8 mouse cellular contexts compared by ENCODE assay signal in the genomic region with DNA sequence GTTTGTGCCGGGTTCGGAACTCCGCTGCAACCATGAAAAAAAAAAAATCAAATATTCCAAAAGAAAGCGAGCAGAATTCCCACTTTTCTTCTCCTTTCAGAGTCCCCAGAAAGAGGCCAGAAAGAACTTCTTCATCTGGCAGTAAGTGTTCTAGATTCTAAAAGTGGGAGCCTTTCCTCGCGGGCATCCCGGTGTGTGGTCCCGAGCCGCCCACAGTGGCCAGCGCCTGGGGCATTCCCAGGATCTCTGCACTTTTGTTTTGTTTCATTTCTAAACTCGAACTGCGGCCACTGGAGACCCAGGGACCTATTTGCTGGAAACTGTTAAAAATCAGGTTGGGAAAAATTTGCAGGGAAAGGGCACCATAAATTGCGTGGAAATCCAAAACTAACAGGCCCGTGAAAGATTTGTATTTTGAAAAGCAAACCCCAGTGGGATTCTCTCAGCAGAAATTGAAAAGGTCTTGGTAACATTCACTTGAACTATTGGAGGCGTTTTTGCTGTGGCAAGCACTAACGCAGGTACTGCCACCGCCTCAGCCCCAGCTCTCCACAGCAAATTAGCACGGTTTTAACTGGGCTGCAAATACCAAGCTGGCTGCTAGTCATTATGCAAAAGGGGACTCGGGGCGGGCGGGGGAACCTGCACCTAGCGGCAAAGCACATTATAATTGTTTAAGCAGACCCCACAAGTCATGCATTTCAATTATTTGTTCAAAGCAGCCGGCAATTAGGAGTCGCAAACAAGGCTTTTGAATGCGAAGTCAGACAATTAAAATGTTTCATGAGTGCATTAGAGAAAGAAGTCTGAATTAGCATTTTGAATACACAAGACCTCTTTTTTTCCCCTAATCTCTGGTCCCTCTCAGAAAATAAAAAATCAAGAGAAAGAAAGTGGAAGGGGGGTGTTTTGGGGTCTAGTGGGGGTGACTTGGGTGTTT.
A peak's percentile ranks its signal among the peaks of the same experiment; 100 is the strongest.
DNase-seq lines count a peak whose midpoint lies in the region; ATAC-seq and TF ChIP-seq lines count a peak whose summit lies in the region.
"Had no signal": no experiment of that assay in that cellular context is flagged by ENCODE, and none has a peak within 500 bp of the region (broad histone marks: within the 10 kb centered on the region; RNA-seq: fewer than 3 reads in every experiment).

No protein-coding gene starts in this region.

- DNase-seq in layer of hippocampus, adult 2 months (ENCODE audit: low spot score in 2 of 2), result no peak
- no peak for DNase-seq in layer of hippocampus, postnatal 25 days (ENCODE audit: extremely low spot score in 1 of 2, low spot score in 1 of 2)
- peak; percentile 46 for DNase-seq in embryonic facial prominence, embryonic 11.5 days (ENCODE audit: low spot score)
- DNase-seq in hindbrain, embryonic 10.5 days (ENCODE audit: low spot score), result peak; percentile 51
- peak; percentile 44 for DNase-seq in neural tube, embryonic 10.5 days (ENCODE audit: extremely low spot score, low spot score)
- no peak for DNase-seq in adrenal gland, postnatal 14 days

- no peak overlapping the region; the same call in 1 of the 2 replicates for H3K9ac ChIP-seq in embryonic facial prominence, embryonic 11.5 days (replicated peaks; ENCODE audit: low read length)

- peaks cover 26% of the 10 kb centered on the region for H3K27me3 ChIP-seq in embryonic facial prominence, embryonic 11.5 days (ENCODE audit: control insufficient read depth, insufficient read depth, low read length)
- H3K27me3 ChIP-seq in hindbrain, embryonic 10.5 days (ENCODE audit: insufficient read depth, poor library complexity, severe bottlenecking), result peaks cover 81% of the 10 kb centered on the region

- TF ChIP-seq CTCF in layer of hippocampus, adult 2 months (conservative IDR thresholded peaks at IDR 0.05), result 0 out of 2 replicates have a peak, but pooled peaks have one; percentile 10

- no peak for ATAC-seq in embryonic facial prominence, embryonic 11.5 days (replicated peaks; ENCODE audit: insufficient number of reproducible peaks, low FRiP score, low TSS enrichment, low read depth)
- no peak for ATAC-seq in megakaryocyte-erythroid progenitor cell, adult 5-6 weeks (replicated peaks; ENCODE audit: low FRiP score, low TSS enrichment, poor library complexity, severe bottlenecking)

- H3K4me1 ChIP-seq in embryonic facial prominence, embryonic 11.5 days (ENCODE audit: control insufficient read depth, insufficient read depth, low read length), result peaks cover 7% of the 10 kb centered on the region; the same call in 1 of the 2 replicates
- H3K4me1 ChIP-seq in hindbrain, embryonic 10.5 days (replicated peaks), result peaks cover 36% of the 10 kb centered on the region

- WGBS in embryonic facial prominence, embryonic 11.5 days, result 1% methylated on average over 25 of the region's 25 CpGs
- WGBS in hindbrain, embryonic 10.5 days, result 1% methylated on average over 25 of the region's 25 CpGs

- H3K4me2 ChIP-seq in embryonic facial prominence, embryonic 11.5 days (ENCODE audit: low read depth, low read length), result no peak overlapping the region; the same call in 1 of the 2 replicates

- H3K4me3 ChIP-seq in layer of hippocampus, adult 2 months, result no peak overlapping the region
- H3K4me3 ChIP-seq in embryonic facial prominence, embryonic 11.5 days (ENCODE audit: low read depth, low read length), result no peak overlapping the region
- H3K4me3 ChIP-seq in hindbrain, embryonic 10.5 days, result peak overlapping the region; percentile 52
- H3K4me3 ChIP-seq: erythroblast, embryonic 14.5 days had no signal

- H3K27ac ChIP-seq in layer of hippocampus, adult 2 months, result no peak overlapping the region
- no peak overlapping the region for H3K27ac ChIP-seq in embryonic facial prominence, embryonic 11.5 days (replicated peaks; ENCODE audit: low read depth, low read length)
- no peak overlapping the region; the same call in 1 of the 2 replicates for H3K27ac ChIP-seq in hindbrain, embryonic 10.5 days

- no peaks in the 10 kb centered on the region for H3K36me3 ChIP-seq in embryonic facial prominence, embryonic 11.5 days (replicated peaks; ENCODE audit: control insufficient read depth, insufficient read depth, low read depth, low read length)
- H3K36me3 ChIP-seq in hindbrain, embryonic 10.5 days, result no peaks in the 10 kb centered on the region

- no peaks in the 10 kb centered on the region for H3K9me3 ChIP-seq in embryonic facial prominence, embryonic 11.5 days (replicated peaks; ENCODE audit: control insufficient read depth, low read length)
- H3K9me3 ChIP-seq in hindbrain, embryonic 10.5 days, result 0 out of 2 replicates have a peak, but pooled peaks cover 2% of the 10 kb centered on the region

Comparison
In these comparisons a context has a peak if more than half of its experiments do, and no peak if none do; other contexts are left out.
1. DNase-seq: peak in embryonic facial prominence, embryonic 11.5 days (single experiment), hindbrain, embryonic 10.5 days (single experiment) and neural tube, embryonic 10.5 days (single experiment); none in layer of hippocampus, adult 2 months (0 of 2), layer of hippocampus, postnatal 25 days (0 of 2) and adrenal gland, postnatal 14 days (single experiment).